Comparison of ENCODE assay signal across 19 mouse cellular contexts in the genomic region with DNA sequence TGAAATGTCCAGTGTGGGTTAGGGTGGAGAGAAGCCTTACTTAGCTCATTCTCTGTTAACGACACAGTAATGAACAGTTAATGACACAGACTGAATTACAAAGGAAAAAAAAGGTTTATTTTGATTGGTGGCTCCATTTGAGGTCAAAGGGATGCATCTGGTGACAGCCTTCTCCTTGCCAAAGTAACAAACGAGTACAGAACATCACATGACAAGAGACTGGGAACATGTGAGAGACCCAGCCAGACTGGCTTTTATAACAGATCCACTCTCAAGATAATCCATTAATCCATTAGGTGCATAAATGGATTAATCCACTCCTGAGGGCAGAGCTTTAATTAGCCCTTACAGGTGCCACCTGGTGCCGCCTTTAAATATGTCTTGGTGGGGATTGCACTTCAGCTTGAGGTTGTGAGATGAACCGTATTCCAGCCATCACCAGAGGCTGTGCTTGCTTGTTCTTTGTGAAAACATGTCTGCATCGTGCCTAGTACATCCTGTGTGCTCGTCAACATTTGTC.
DNase-seq lines count a peak whose midpoint lies in the region; ATAC-seq and TF ChIP-seq lines count a peak whose summit lies in the region.
"Had no signal": no experiment of that assay in that cellular context is flagged by ENCODE, and none has a peak within 500 bp of the region (broad histone marks: within the 10 kb centered on the region; RNA-seq: fewer than 3 reads in every experiment).

No protein-coding gene starts in this region.

- no peak for TF ChIP-seq CTCF in gastrocnemius, adult 2 months (IDR thresholded peaks at IDR 0.05)
- TF ChIP-seq CTCF in liver, adult 2 months (IDR thresholded peaks at IDR 0.05; ENCODE audit: low read depth, low read length): no peak

- no peaks in the 10 kb centered on the region for H3K27me3 ChIP-seq in heart, embryonic 16.5 days (ENCODE audit: control insufficient read depth, insufficient read depth, low read length)
- no peaks in the 10 kb centered on the region for H3K27me3 ChIP-seq in liver, adult 2 months (ENCODE audit: control insufficient read depth, insufficient read depth, low read length)
- H3K27me3 ChIP-seq in liver, embryonic 11.5 days (replicated peaks; ENCODE audit: control insufficient read depth, insufficient read depth, low read length): no peaks in the 10 kb centered on the region
- H3K27me3 ChIP-seq: neural tube, embryonic 15.5 days; stomach, embryonic 15.5 days had no signal

- peak overlapping the region; percentile 22; the same call in 1 of the 2 replicates for H3K4me3 ChIP-seq in gastrocnemius, adult 2 months
- H3K4me3 ChIP-seq in heart, embryonic 16.5 days (ENCODE audit: low read length): no peak overlapping the region
- no peak overlapping the region for H3K4me3 ChIP-seq in liver, adult 2 months (ENCODE audit: insufficient read depth, low read depth, low read length)
- H3K4me3 ChIP-seq in liver, embryonic 11.5 days (ENCODE audit: low read depth, low read length): no peak overlapping the region
- H3K4me3 ChIP-seq: embryonic facial prominence, embryonic 10.5 days; neural tube, embryonic 15.5 days; stomach, embryonic 15.5 days had no signal

- H3K4me2 ChIP-seq in heart, embryonic 16.5 days (ENCODE audit: low read depth, low read length): no peak overlapping the region
- no peak overlapping the region for H3K4me2 ChIP-seq in liver, embryonic 11.5 days
- H3K4me2 ChIP-seq: neural tube, embryonic 15.5 days; stomach, embryonic 15.5 days had no signal

- H3K9me3 ChIP-seq in heart, embryonic 16.5 days (replicated peaks; ENCODE audit: control insufficient read depth, low read length): no peaks in the 10 kb centered on the region
- no peaks in the 10 kb centered on the region for H3K9me3 ChIP-seq in liver, embryonic 11.5 days (ENCODE audit: control insufficient read depth, low read length)
- H3K9me3 ChIP-seq: embryonic facial prominence, embryonic 10.5 days; neural tube, embryonic 15.5 days; stomach, embryonic 15.5 days had no signal

- intact Hi-C loops in gastrocnemius, adult 2 months (cut with DNase I): no loop called here

- ATAC-seq in heart, embryonic 16.5 days (replicated peaks; ENCODE audit: extremely low read depth, insufficient read depth, low FRiP score): no peak
- no peak for ATAC-seq in liver, embryonic 11.5 days (replicated peaks; ENCODE audit: low FRiP score)
- ATAC-seq: forebrain, embryonic 16.5 days had no signal

- DNase-seq in gastrocnemius, adult 2 months: no peak
- no peak for DNase-seq in gastrocnemius, postnatal 10 days
- no peak for DNase-seq in heart, adult 8-10 months (ENCODE audit: low spot score)
- peak; percentile 63 for DNase-seq in liver, adult 2 months (ENCODE audit: extremely low read depth, low read depth, low spot score)
- DNase-seq in liver, embryonic 11.5 days (ENCODE audit: low spot score): no peak
- peak; percentile 55 for DNase-seq in ZHBTc4 (ENCODE audit: low read depth, low spot score)
- no peak for DNase-seq in right cerebral cortex, postnatal 36 days (ENCODE audit: low spot score in 2 of 2)
- DNase-seq: adrenal gland, postnatal 10 days; cerebellum, adult 18-20 months; layer of hippocampus, adult 9-11 months; right cerebral cortex, adult 18-20 months; thymus, adult 2 months had no signal

- H3K27ac ChIP-seq in gastrocnemius, adult 2 months: peak overlapping the region; percentile 83
- H3K27ac ChIP-seq in heart, embryonic 16.5 days (ENCODE audit: low read length): peak overlapping the region; percentile 83; the same call in 1 of the 2 replicates
- no peak overlapping the region for H3K27ac ChIP-seq in liver, adult 2 months (replicated peaks; ENCODE audit: insufficient read depth, low read depth, low read length)
- no peak overlapping the region for H3K27ac ChIP-seq in liver, embryonic 11.5 days (ENCODE audit: low read depth, low read length)
- H3K27ac ChIP-seq: embryonic facial prominence, embryonic 10.5 days; kidney, postnatal 0 days; liver, embryonic 14.5 days; neural tube, embryonic 15.5 days; stomach, embryonic 15.5 days had no signal

- H3K9ac ChIP-seq in heart, embryonic 16.5 days (ENCODE audit: low read length): no peak overlapping the region
- no peak overlapping the region for H3K9ac ChIP-seq in liver, adult 2 months (ENCODE audit: low read depth, low read length)
- H3K9ac ChIP-seq in liver, embryonic 11.5 days (ENCODE audit: low read depth, low read length): no peak overlapping the region
- H3K9ac ChIP-seq: liver, embryonic 14.5 days; neural tube, embryonic 15.5 days; stomach, embryonic 15.5 days had no signal

- 72% methylated on average over 6 of the region's 6 CpGs for WGBS in heart, embryonic 16.5 days
- 77% methylated on average over 6 of the region's 6 CpGs for WGBS in liver, adult 2 months
- 81% methylated on average over 6 of the region's 6 CpGs for WGBS in liver, embryonic 11.5 days

- H3K4me1 ChIP-seq in heart, embryonic 16.5 days (ENCODE audit: control insufficient read depth, insufficient read depth, low read length): peaks cover 85% of the 10 kb centered on the region
- H3K4me1 ChIP-seq in liver, adult 2 months (ENCODE audit: control insufficient read depth, insufficient read depth, low read length): peaks cover 8% of the 10 kb centered on the region
- H3K4me1 ChIP-seq in liver, embryonic 11.5 days (replicated peaks; ENCODE audit: control insufficient read depth, insufficient read depth, low read length): peaks cover 15% of the 10 kb centered on the region; the same call in 1 of the 2 replicates

- H3K36me3 ChIP-seq in heart, embryonic 16.5 days (ENCODE audit: control insufficient read depth, insufficient read depth): no peaks in the 10 kb centered on the region
- H3K36me3 ChIP-seq in liver, adult 2 months (ENCODE audit: control insufficient read depth, insufficient read depth, low read length): no peaks in the 10 kb centered on the region
- H3K36me3 ChIP-seq in liver, embryonic 11.5 days (ENCODE audit: control insufficient read depth, insufficient read depth, low read length): no peaks in the 10 kb centered on the region
- H3K36me3 ChIP-seq: neural tube, embryonic 15.5 days; stomach, embryonic 15.5 days had no signal

- H3K79me2 ChIP-seq in liver, adult 2 months (ENCODE audit: control insufficient read depth, insufficient read depth, low read length): peaks cover 44% of the 10 kb centered on the region

- TF ChIP-seq POLR2A in liver, adult 2 months (IDR thresholded peaks at IDR 0.05; ENCODE audit: extremely low read depth, insufficient read depth, low read length): no peak

Comparison
In these comparisons a context has a peak if more than half of its experiments do, and no peak if none do; other contexts are left out.
1. DNase-seq: peak in liver, adult 2 months (single experiment) and ZHBTc4 (single experiment); none in gastrocnemius, adult 2 months (single experiment), gastrocnemius, postnatal 10 days (single experiment), heart, adult 8-10 months (single experiment), liver, embryonic 11.5 days (single experiment) and right cerebral cortex, postnatal 36 days (0 of 2).
2. H3K27ac ChIP-seq: peak in gastrocnemius, adult 2 months (single experiment) and heart, embryonic 16.5 days (single experiment); none in liver, adult 2 months (single experiment) and liver, embryonic 11.5 days (single experiment).